Mouse (Mus musculus): ENCODE data around the gene Gm6096. TPM values are rescaled to one million over a fixed set of nuclear protein-coding genes. Genes with fewer than 3 reads are reported as not detected.

The Gm6096 gene
- polyA plus RNA-seq, 1 experiment from 2014 or later: 0.44 TPM

- ATAC-seq: no peak
- Histone ChIP-seq H3K4me3 (replicated peaks) (no peak overlapping the region), H3K36me3 (peaks cover 81% of the 10 kb centered on the region), H3K9ac (replicated peaks) (no peak overlapping the region), H3K9me3 (no peaks in the 10 kb centered on the region), H3K4me1 (replicated peaks) (no peaks in the 10 kb centered on the region), H3K27ac (no peak overlapping the region), H3K27me3 (no peaks in the 10 kb centered on the region), H3K4me2 (replicated peaks) (no peak overlapping the region)
- 94% methylated on average over 11 of the region's 11 CpGs for WGBS
These were observed 8.7 kb upstream of the Gm6096 start for GRCm38 (mm10) chr7:34242176-34242575.

GRCm38 (mm10) chr7:34246870-34247499 lies 3.9 kb upstream of the Gm6096 start:
- WGBS: 87% methylated on average over 3 of the region's 3 CpGs
- no peak for ATAC-seq
- Histone ChIP-seq H3K4me1 (replicated peaks) (no peaks in the 10 kb centered on the region), H3K27me3 (no peaks in the 10 kb centered on the region), H3K9ac (replicated peaks) (no peak overlapping the region), H3K9me3 (no peaks in the 10 kb centered on the region), H3K4me2 (replicated peaks) (no peak overlapping the region), H3K27ac (no peak overlapping the region), H3K4me3 (replicated peaks) (no peak overlapping the region), H3K36me3 (peaks cover 74% of the 10 kb centered on the region)

- 91% methylated on average over 2 of the region's 2 CpGs for WGBS
- no peaks in the 10 kb centered on the region for H3K27me3 ChIP-seq
- H3K27ac ChIP-seq: peak overlapping the region; percentile 35; the same call in 1 of the 2 replicates
- H3K4me3 ChIP-seq (replicated peaks): no peak overlapping the region
- H3K4me2 ChIP-seq (replicated peaks): no peak overlapping the region
- peaks cover 65% of the 10 kb centered on the region for H3K36me3 ChIP-seq
- no peaks in the 10 kb centered on the region for H3K9me3 ChIP-seq
- no peak overlapping the region for H3K9ac ChIP-seq (replicated peaks)
- peak; percentile 45; the same call in 1 of the 2 replicates for ATAC-seq
- H3K4me1 ChIP-seq (replicated peaks): no peaks in the 10 kb centered on the region
These were observed 1.2 kb downstream of the Gm6096 start for GRCm38 (mm10) chr7:34252030-34252429.

GRCm38 (mm10) chr7:34255137-34255536 lies 4.3 kb downstream of the Gm6096 start:
- no peaks in the 10 kb centered on the region for H3K4me1 ChIP-seq (replicated peaks)
- no peaks in the 10 kb centered on the region for H3K9me3 ChIP-seq
- peaks cover 48% of the 10 kb centered on the region for H3K36me3 ChIP-seq
- 82% methylated on average over 3 of the region's 3 CpGs for WGBS
- no peak overlapping the region for H3K4me3 ChIP-seq (replicated peaks)
- ATAC-seq: no peak
- H3K4me2 ChIP-seq (replicated peaks): no peak overlapping the region
- no peaks in the 10 kb centered on the region for H3K27me3 ChIP-seq
- H3K27ac ChIP-seq: no peak overlapping the region
- no peak overlapping the region for H3K9ac ChIP-seq (replicated peaks)

GRCm38 (mm10) chr7:34255916-34256315 lies 5.1 kb downstream of the Gm6096 start:
- peaks cover 44% of the 10 kb centered on the region for H3K36me3 ChIP-seq

GRCm38 (mm10) chr7:34257279-34257678 lies 6.4 kb downstream of the Gm6096 start:
- Histone ChIP-seq H3K27ac (no peak overlapping the region), H3K36me3 (peaks cover 54% of the 10 kb centered on the region), H3K4me3 (replicated peaks) (no peak overlapping the region), H3K9me3 (no peaks in the 10 kb centered on the region), H3K4me1 (replicated peaks) (no peaks in the 10 kb centered on the region), H3K27me3 (no peaks in the 10 kb centered on the region), H3K4me2 (replicated peaks) (no peak overlapping the region), H3K9ac (replicated peaks) (no peak overlapping the region)
- no peak for ATAC-seq
- WGBS: 88% methylated on average over 9 of the region's 9 CpGs

More at GRCm38 (mm10) chr7:34255916-34256315, 5.1 kb downstream of the Gm6096 start:
- Histone ChIP-seq H3K4me1 (replicated peaks) (no peaks in the 10 kb centered on the region), H3K4me2 (replicated peaks) (no peak overlapping the region), H3K27me3 (no peaks in the 10 kb centered on the region), H3K9me3 (no peaks in the 10 kb centered on the region), H3K4me3 (replicated peaks) (no peak overlapping the region), H3K9ac (replicated peaks) (no peak overlapping the region), H3K27ac (0 out of 2 replicates have a peak overlapping the region, but pooled peaks have one; percentile 2)
- no peak for ATAC-seq
- WGBS: 100% methylated on average over 1 of the region's 1 CpGs

- Histone ChIP-seq H3K9me3 (no peaks in the 10 kb centered on the region), H3K27ac (no peak overlapping the region), H3K9ac (replicated peaks) (no peak overlapping the region), H3K4me1 (replicated peaks) (no peaks in the 10 kb centered on the region), H3K36me3 (peaks cover 55% of the 10 kb centered on the region), H3K27me3 (no peaks in the 10 kb centered on the region), H3K4me2 (replicated peaks) (no peak overlapping the region), H3K4me3 (replicated peaks) (no peak overlapping the region)
- whole genome bisulfite sequencing: 97% methylated on average over 1 of the region's 1 CpGs
- ATAC-seq: no peak
These were observed 7.6 kb downstream of the Gm6096 start for GRCm38 (mm10) chr7:34258407-34258806.

GRCm38 (mm10) chr7:34263437-34263836 lies 12.6 kb downstream of the Gm6096 start:
- Histone ChIP-seq H3K27me3 (no peaks in the 10 kb centered on the region), H3K27ac (no peak overlapping the region), H3K9me3 (no peaks in the 10 kb centered on the region), H3K9ac (replicated peaks) (no peak overlapping the region), H3K36me3 (peaks cover 25% of the 10 kb centered on the region), H3K4me2 (replicated peaks) (no peak overlapping the region), H3K4me1 (replicated peaks) (no peaks in the 10 kb centered on the region), H3K4me3 (replicated peaks) (no peak overlapping the region)
- 90% methylated on average over 5 of the region's 5 CpGs for WGBS
- ATAC-seq: no peak

GRCm38 (mm10) chr7:34265876-34266346 lies 15.1 kb downstream of the Gm6096 start:
- no peak for ATAC-seq
- WGBS: 68% methylated on average over 5 of the region's 5 CpGs
- H3K27ac ChIP-seq: no peak overlapping the region

GRCm38 (mm10) chr7:34266421-34266820 lies 15.6 kb downstream of the Gm6096 start:
- no peak overlapping the region for H3K4me3 ChIP-seq (replicated peaks)
- no peak for ATAC-seq
- H3K27me3 ChIP-seq: no peaks in the 10 kb centered on the region
- no peaks in the 10 kb centered on the region for H3K9me3 ChIP-seq
- H3K27ac ChIP-seq: no peak overlapping the region
- H3K36me3 ChIP-seq: peaks cover 19% of the 10 kb centered on the region
- H3K4me2 ChIP-seq (replicated peaks): no peak overlapping the region
- no peaks in the 10 kb centered on the region; the same call in 1 of the 2 replicates for H3K4me1 ChIP-seq (replicated peaks)
- no peak overlapping the region for H3K9ac ChIP-seq (replicated peaks)

More at GRCm38 (mm10) chr7:34265876-34266346, 15.1 kb downstream of the Gm6096 start:
- Histone ChIP-seq H3K4me2 (replicated peaks) (no peak overlapping the region), H3K27me3 (no peaks in the 10 kb centered on the region), H3K36me3 (peaks cover 20% of the 10 kb centered on the region), H3K4me3 (replicated peaks) (no peak overlapping the region), H3K9ac (replicated peaks) (no peak overlapping the region), H3K9me3 (no peaks in the 10 kb centered on the region), H3K4me1 (replicated peaks) (no peaks in the 10 kb centered on the region; the same call in 1 of the 2 replicates)

GRCm38 (mm10) chr7:34268463-34268862 lies 17.6 kb downstream of the Gm6096 start:
- 77% methylated on average over 1 of the region's 1 CpGs for WGBS
- Histone ChIP-seq H3K27ac (no peak overlapping the region), H3K9ac (replicated peaks) (no peak overlapping the region), H3K4me1 (replicated peaks) (no peaks in the 10 kb centered on the region; the same call in 1 of the 2 replicates), H3K4me2 (replicated peaks) (no peak overlapping the region), H3K27me3 (no peaks in the 10 kb centered on the region), H3K36me3 (0 out of 2 replicates have a peak, but pooled peaks cover under 1% of the 10 kb centered on the region), H3K4me3 (replicated peaks) (no peak overlapping the region), H3K9me3 (no peaks in the 10 kb centered on the region)
- ATAC-seq: no peak

GRCm38 (mm10) chr7:34272465-34272864 lies 21.6 kb downstream of the Gm6096 start:
- Histone ChIP-seq H3K9me3 (no peaks in the 10 kb centered on the region), H3K27ac (no peak overlapping the region), H3K36me3 (peaks cover 4% of the 10 kb centered on the region; the same call in 1 of the 2 replicates), H3K4me2 (replicated peaks) (no peak overlapping the region), H3K27me3 (no peaks in the 10 kb centered on the region), H3K4me1 (replicated peaks) (no peaks in the 10 kb centered on the region; the same call in 1 of the 2 replicates), H3K4me3 (replicated peaks) (no peak overlapping the region), H3K9ac (replicated peaks) (no peak overlapping the region)
- WGBS: 65% methylated on average over 4 of the region's 4 CpGs
- ATAC-seq: no peak

Measured in midbrain, embryonic 13.5 days (tissue).